Mouse (Mus musculus): Measurements from ENCODE around the gene Akr1cl. TPM values are rescaled to one million over a fixed set of nuclear protein-coding genes. Genes with fewer than 3 reads are reported as not detected.

Akr1cl gene
- polyA plus RNA-seq (2015; fragmentation: Nextera tagmentation; extraction: Ambion mirVana), result not detected in 2 replicates

DNA sequence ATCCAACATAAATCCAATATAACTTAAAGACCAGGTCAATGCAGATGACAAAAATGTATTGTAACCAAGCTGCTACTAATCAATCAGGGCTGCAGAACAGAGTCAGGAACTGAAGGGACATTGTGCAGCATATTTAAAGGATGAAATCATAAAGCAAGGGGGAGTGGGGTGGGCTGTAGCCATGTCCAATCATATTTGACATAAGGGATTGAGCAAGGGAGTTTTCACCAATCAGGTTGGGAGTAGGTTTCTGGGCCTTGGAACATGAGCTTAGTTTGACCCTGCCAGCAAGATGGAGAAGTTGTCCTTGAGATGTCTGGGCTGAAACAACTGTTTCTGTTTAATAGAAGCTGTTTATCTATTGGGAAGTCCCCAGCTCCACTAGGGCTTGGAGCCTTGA, at the start of gene Akr1cl:
Akr1cl (minus strand) TSS at position 119 of the 400 bp plus-strand sequence.

GRCm38 (mm10) chr1:65082188-65082587, 49.6 kb upstream of the Akr1cl start, which contains the start of gene Crygb:
Gene Crygb (minus strand): TSS chr1:65082288.

DNA sequence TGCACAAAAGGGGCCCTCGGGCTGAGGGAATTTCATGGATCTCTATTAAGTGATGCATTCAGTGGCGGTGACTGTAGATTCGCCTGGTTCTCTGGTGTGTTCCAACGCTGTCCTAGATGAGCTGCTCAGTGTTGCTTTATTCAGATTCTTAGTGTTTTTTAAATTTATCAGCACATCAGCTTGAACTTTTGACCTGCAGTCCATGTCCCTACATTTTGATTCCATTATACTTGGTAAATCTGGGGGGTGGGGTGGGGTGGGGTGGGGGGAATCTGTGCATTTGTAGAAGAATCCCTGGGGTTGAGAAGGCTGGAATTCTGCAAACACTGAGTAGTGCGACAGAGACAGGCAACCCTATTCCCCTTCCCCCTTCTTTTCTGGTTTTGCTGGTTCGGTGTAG, 41.0 kb upstream of the Akr1cl start, which contains the start of gene Crygc:
Crygc (minus strand) TSS at position 101 of the 400 bp plus-strand sequence.

GRCm38 (mm10) chr1:65063352-65063751, 30.8 kb upstream of the Akr1cl start, which contains the start of gene Crygd:
Gene Crygd (minus strand): TSS chr1:65063452.

DNA sequence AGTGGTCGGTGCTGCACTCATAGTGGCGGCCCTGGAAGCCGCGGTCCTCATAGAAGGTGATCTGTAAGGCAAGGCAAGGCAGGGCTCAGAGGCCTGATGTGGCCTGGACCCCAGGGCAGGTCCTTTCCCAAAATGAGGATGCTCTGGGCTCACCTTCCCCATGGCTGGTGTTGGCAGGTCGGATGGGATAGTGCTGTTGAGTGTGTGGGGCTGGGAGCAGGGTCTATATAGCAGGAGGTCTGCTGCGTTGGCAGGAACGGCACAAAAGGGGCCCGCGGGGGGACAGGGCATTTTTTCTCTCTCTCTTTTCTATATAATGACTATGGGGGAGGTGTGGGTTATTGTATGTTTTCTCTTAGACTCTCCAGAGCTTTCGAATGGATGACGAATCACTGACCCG, 18.4 kb upstream of the Akr1cl start, which contains the start of gene Cryge:
Cryge (minus strand) TSS at position 198 of the 400 bp plus-strand sequence.

Other genes with a start within 250 kb of the Akr1cl start
- 2.8 and 3.8 TPM in 2 replicates for gene Plekhm3, start 75.9 kb downstream of the Akr1cl start, polyA plus RNA-seq (2015; fragmentation: Nextera tagmentation; extraction: Ambion mirVana)
- gene Cryge, start 18.4 kb upstream of the Akr1cl start, polyA plus RNA-seq (2015; fragmentation: Nextera tagmentation; extraction: Ambion mirVana), result not detected in 2 replicates
- gene Crygd, start 30.7 kb upstream of the Akr1cl start, polyA plus RNA-seq (2015; fragmentation: Nextera tagmentation; extraction: Ambion mirVana), result not detected in 2 replicates
- not detected in 2 replicates for gene Crygc, start 40.9 kb upstream of the Akr1cl start, polyA plus RNA-seq (2015; fragmentation: Nextera tagmentation; extraction: Ambion mirVana)
- not detected in 2 replicates for gene Crygb, start 49.5 kb upstream of the Akr1cl start, polyA plus RNA-seq (2015; fragmentation: Nextera tagmentation; extraction: Ambion mirVana)
- gene Cryga, start 70.6 kb upstream of the Akr1cl start, polyA plus RNA-seq (2015; fragmentation: Nextera tagmentation; extraction: Ambion mirVana), result not detected in 2 replicates
- gene Gm28845, start 86.8 kb upstream of the Akr1cl start, polyA plus RNA-seq (2015; fragmentation: Nextera tagmentation; extraction: Ambion mirVana), result not detected in 2 replicates
- gene D630023F18Rik, start 90.5 kb upstream of the Akr1cl start, polyA plus RNA-seq (2015; fragmentation: Nextera tagmentation; extraction: Ambion mirVana), result 0.51 and 0.71 TPM in 2 replicates
- gene Idh1, start 153.7 kb upstream of the Akr1cl start, polyA plus RNA-seq (2015; fragmentation: Nextera tagmentation; extraction: Ambion mirVana), result 128 and 147 TPM in 2 replicates
- gene Pikfyve, start 153.9 kb upstream of the Akr1cl start, polyA plus RNA-seq (2015; fragmentation: Nextera tagmentation; extraction: Ambion mirVana), result 5.1 and 5.8 TPM in 2 replicates
- not detected in 2 replicates for gene Pth2r, start 249.3 kb upstream of the Akr1cl start, polyA plus RNA-seq (2015; fragmentation: Nextera tagmentation; extraction: Ambion mirVana)